Mouse (Mus musculus): ENCODE data around the gene Ripply1. TPM values are rescaled to one million over a fixed set of nuclear protein-coding genes. Genes with fewer than 3 reads are reported as not detected.
A peak's percentile ranks its signal among the peaks of the same experiment; 100 is the strongest.

Gene Ripply1
- total RNA-seq (2014; rRNA removed) (0.74 and 1.6 TPM in 2 replicates), polyA plus RNA-seq (2012; rRNA removed) (1.5 and 2.5 TPM in 2 replicates)

DNA sequence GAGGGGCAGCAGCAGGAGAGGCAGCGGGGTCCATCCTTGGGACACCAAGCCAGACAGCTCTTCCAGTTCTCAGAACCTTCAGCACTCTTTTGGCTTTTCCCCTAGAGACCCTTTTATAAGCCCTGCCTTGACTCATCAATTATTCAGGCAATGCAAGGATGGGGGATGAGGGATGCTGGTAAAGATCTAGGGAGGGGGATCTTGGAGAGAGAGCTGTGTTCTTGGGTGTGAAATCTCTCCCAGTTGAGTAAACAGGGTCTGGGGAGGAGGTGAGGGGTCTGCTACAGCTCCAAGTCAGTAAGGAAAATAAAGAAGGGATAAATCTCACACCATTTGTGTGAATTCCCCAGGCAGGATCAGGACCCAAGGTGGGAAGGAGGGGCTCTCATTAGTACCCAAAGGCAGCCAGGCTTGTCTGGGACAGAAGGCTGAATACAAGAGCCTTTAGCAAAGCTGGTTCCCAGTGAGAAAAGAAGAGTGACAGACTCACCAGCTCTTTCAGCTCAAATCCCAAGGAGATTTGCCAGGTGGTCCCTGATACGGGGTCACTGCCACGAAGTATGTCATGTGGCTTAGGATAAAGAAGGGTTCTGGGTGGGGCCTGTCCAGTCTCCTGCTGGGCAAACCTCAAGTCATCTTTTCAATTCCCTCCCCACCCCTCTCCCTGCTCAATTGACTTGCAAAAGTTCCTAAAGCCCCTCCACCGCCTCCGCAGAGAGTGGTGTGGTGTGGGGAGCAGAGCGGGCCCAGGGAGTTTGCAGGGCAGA lies at the start of gene Ripply1:
Ripply1 (minus strand) TSS at position 76 of the 767 bp plus-strand sequence.
- H3K27me3 ChIP-seq (ENCODE audit: control insufficient read depth, insufficient read depth, low read length) = no peaks in the 10 kb centered on the region
- H3K36me3 ChIP-seq (ENCODE audit: control insufficient read depth, insufficient read depth, low read length) = no peaks in the 10 kb centered on the region
- H3K4me1 ChIP-seq (ENCODE audit: control insufficient read depth, insufficient read depth, low read length) = peaks cover 30% of the 10 kb centered on the region
- no peak within 1 kb of the TSS for H3K4me3 ChIP-seq (ENCODE audit: insufficient read depth, low read depth, low read length)
- DNase-seq (ENCODE audit: extremely low read depth, low read depth, low spot score) = no peak
- peak within 1 kb of the TSS; percentile 73 for H3K27ac ChIP-seq (replicated peaks; ENCODE audit: insufficient read depth, low read depth, low read length)
- WGBS = 71% methylated on average over 6 of the region's 6 CpGs
- peak within 1 kb of the TSS; percentile 39; the same call in 1 of the 2 replicates for H3K9ac ChIP-seq (ENCODE audit: low read depth, low read length)
- H3K79me2 ChIP-seq (ENCODE audit: control insufficient read depth, insufficient read depth, low read length) = no peaks in the 10 kb centered on the region
- TF ChIP-seq CTCF (IDR thresholded peaks at IDR 0.05; ENCODE audit: low read depth, low read length) = no peak
- no peak for TF ChIP-seq POLR2A (IDR thresholded peaks at IDR 0.05; ENCODE audit: extremely low read depth, insufficient read depth, low read length)

DNA sequence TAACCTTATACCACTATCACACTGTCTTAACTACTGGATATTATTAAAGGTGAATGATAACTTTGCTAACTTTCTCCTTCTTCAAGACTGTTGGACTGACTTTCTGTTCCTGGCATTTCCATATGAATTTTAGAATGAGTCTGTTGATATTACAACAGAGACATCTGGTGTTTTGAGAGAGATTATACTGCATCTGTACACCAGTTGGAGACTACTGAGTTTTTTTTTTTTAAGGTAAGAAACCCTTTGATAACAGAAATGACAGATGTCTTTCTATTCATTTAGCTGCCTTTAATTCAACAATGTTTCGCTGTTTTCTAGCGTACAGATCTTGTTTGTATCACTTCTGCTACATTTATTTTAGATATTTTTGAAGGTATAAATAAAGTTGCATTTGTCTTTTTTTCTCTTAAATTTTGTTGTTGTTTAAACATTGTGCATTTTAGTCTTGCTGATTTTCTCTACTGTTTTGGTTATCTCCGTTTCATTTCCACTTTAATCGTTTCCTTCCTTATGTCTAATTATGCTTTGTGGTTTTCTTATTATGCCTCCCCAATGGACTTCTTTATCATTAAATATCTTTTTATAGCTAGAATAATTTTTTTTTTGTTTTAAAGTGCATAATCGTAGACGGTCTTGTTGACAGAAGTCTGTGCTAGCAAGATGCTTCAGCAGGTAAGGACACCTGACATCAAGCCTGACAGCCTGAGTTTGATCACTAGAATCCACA lies 46.4 kb upstream of the Ripply1 start:
- H3K9ac ChIP-seq (ENCODE audit: low read depth, low read length) = no peak overlapping the region
- 89% methylated on average over 6 of the region's 6 CpGs for WGBS
- H3K4me1 ChIP-seq (ENCODE audit: control insufficient read depth, insufficient read depth, low read length) = no peaks in the 10 kb centered on the region
- H3K79me2 ChIP-seq (ENCODE audit: control insufficient read depth, insufficient read depth, low read length) = no peaks in the 10 kb centered on the region
- no peak for DNase-seq (ENCODE audit: extremely low read depth, low read depth, low spot score)
- TF ChIP-seq CTCF (IDR thresholded peaks at IDR 0.05; ENCODE audit: low read depth, low read length) = no peak
- TF ChIP-seq POLR2A (IDR thresholded peaks at IDR 0.05; ENCODE audit: extremely low read depth, insufficient read depth, low read length) = no peak
- H3K27ac ChIP-seq (replicated peaks; ENCODE audit: insufficient read depth, low read depth, low read length) = no peak overlapping the region
- no peaks in the 10 kb centered on the region for H3K36me3 ChIP-seq (ENCODE audit: control insufficient read depth, insufficient read depth, low read length)
- no peaks in the 10 kb centered on the region for H3K27me3 ChIP-seq (ENCODE audit: control insufficient read depth, insufficient read depth, low read length)
- no peak overlapping the region for H3K4me3 ChIP-seq (ENCODE audit: insufficient read depth, low read depth, low read length)

DNA sequence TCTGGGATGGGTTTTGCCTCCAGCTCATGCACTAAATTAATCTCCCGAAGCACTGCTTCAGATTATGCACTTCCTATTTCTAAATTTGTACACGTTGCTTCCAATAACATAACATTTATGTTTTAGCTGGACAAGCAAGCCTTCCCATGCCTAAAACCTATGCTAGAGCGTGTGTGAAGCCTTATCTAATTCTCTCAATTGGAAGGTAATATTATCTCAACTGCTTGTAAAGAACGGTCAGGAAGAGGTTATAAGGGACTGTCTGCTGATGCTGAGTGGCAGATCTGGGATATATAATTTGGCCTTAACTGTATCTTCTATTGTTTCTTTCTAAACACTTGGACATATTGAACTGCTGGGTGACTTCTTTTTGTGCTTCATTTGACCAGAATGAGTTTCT lies 44.8 kb upstream of the Ripply1 start:
- Histone ChIP-seq H3K79me2 (ENCODE audit: control insufficient read depth, insufficient read depth, low read length) (no peaks in the 10 kb centered on the region), H3K4me3 (ENCODE audit: insufficient read depth, low read depth, low read length) (no peak overlapping the region), H3K27ac (replicated peaks; ENCODE audit: insufficient read depth, low read depth, low read length) (no peak overlapping the region), H3K4me1 (ENCODE audit: control insufficient read depth, insufficient read depth, low read length) (no peaks in the 10 kb centered on the region), H3K9ac (ENCODE audit: low read depth, low read length) (no peak overlapping the region), H3K27me3 (ENCODE audit: control insufficient read depth, insufficient read depth, low read length) (no peaks in the 10 kb centered on the region), H3K36me3 (ENCODE audit: control insufficient read depth, insufficient read depth, low read length) (no peaks in the 10 kb centered on the region)
- 86% methylated on average over 4 of the region's 4 CpGs for WGBS
- no peak for DNase-seq (ENCODE audit: extremely low read depth, low read depth, low spot score)
- TF ChIP-seq POLR2A (IDR thresholded peaks at IDR 0.05; ENCODE audit: extremely low read depth, insufficient read depth, low read length) (no peak), CTCF (IDR thresholded peaks at IDR 0.05; ENCODE audit: low read depth, low read length) (no peak)

DNA sequence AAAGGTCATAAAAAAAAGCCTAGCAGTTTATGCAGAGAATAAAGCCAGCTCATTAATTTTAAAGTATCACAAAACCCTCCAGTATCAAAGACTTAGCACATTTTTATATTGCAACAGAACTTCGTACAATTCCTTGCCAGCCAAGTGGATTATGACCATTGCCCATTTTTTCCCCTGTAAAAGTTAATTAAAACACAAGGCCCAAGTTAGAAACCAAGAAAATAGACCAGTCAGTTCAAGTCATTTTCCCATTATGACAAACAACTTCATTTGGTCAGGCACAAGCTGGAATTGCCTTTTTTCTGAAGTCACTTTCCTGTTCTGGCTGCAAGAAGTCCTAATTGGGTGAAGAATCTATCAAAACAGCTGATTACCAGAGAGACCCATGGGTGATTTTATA lies 43.2 kb upstream of the Ripply1 start:
- H3K27ac ChIP-seq (replicated peaks; ENCODE audit: insufficient read depth, low read depth, low read length) = no peak overlapping the region
- TF ChIP-seq POLR2A (IDR thresholded peaks at IDR 0.05; ENCODE audit: extremely low read depth, insufficient read depth, low read length) (no peak), CTCF (IDR thresholded peaks at IDR 0.05; ENCODE audit: low read depth, low read length) (no peak)
- WGBS = 29% methylated on average over 1 of the region's 1 CpGs

DNA sequence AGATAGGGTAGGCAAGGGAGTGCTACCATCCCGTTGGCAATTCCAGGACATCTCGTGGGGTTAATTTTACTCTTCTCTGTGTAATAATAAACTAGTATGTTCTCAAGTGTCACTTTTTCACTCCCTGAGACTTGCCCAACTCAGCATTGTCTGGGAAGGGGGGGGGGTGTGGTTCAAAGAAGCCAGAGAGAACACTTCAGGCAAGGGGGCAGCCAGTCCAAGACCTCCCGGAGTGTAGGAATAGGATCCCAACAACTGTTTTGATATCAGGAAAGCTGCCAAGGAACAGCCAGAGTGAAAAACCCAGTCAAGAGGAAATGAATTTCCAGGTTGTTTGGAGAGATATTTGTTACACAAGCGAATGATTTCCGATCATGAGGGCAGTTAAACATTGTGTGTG lies 33.0 kb upstream of the Ripply1 start:
- Histone ChIP-seq H3K4me3 (ENCODE audit: insufficient read depth, low read depth, low read length) (no peak overlapping the region), H3K36me3 (ENCODE audit: control insufficient read depth, insufficient read depth, low read length) (no peaks in the 10 kb centered on the region; the same call in 1 of the 2 replicates), H3K27ac (replicated peaks; ENCODE audit: insufficient read depth, low read depth, low read length) (no peak overlapping the region), H3K4me1 (ENCODE audit: control insufficient read depth, insufficient read depth, low read length) (0 out of 2 replicates have a peak, but pooled peaks cover 3% of the 10 kb centered on the region), H3K79me2 (ENCODE audit: control insufficient read depth, insufficient read depth, low read length) (peaks cover 3% of the 10 kb centered on the region; the same call in 1 of the 2 replicates), H3K9ac (ENCODE audit: low read depth, low read length) (no peak overlapping the region), H3K27me3 (ENCODE audit: control insufficient read depth, insufficient read depth, low read length) (no peaks in the 10 kb centered on the region)
- no peak for DNase-seq (ENCODE audit: extremely low read depth, low read depth, low spot score)
- TF ChIP-seq CTCF (IDR thresholded peaks at IDR 0.05; ENCODE audit: low read depth, low read length) = no peak
- no peak for TF ChIP-seq POLR2A (IDR thresholded peaks at IDR 0.05; ENCODE audit: extremely low read depth, insufficient read depth, low read length)
- WGBS = 37% methylated on average over 5 of the region's 5 CpGs

More for the DNA sequence above, 43.2 kb upstream of the Ripply1 start:
- Histone ChIP-seq H3K4me1 (ENCODE audit: control insufficient read depth, insufficient read depth, low read length) (no peaks in the 10 kb centered on the region), H3K9ac (ENCODE audit: low read depth, low read length) (no peak overlapping the region), H3K36me3 (ENCODE audit: control insufficient read depth, insufficient read depth, low read length) (no peaks in the 10 kb centered on the region), H3K27me3 (ENCODE audit: control insufficient read depth, insufficient read depth, low read length) (no peaks in the 10 kb centered on the region), H3K4me3 (ENCODE audit: insufficient read depth, low read depth, low read length) (no peak overlapping the region), H3K79me2 (ENCODE audit: control insufficient read depth, insufficient read depth, low read length) (no peaks in the 10 kb centered on the region)
- DNase-seq (ENCODE audit: extremely low read depth, low read depth, low spot score) = peak; percentile 27
